Mouse (Mus musculus) forebrain, embryonic 16.5 days (tissue): ENCODE results near the gene Ghr. TPM values are rescaled to one million over a fixed set of nuclear protein-coding genes. Genes with fewer than 3 reads are reported as not detected.

Experiments used
- ATAC-seq: fragments of 200-750 bp; cut with Nextera tagmentation; 2 replicates; pipeline ENCODE4 v1.8.0; 2017; ENCODE audit warnings: mild to moderate bottlenecking, moderate library complexity
- H3K27ac ChIP-seq: fragments of 300-500 bp; sonication (generic); 2 replicates; pipeline ENCODE4 v1.5.1; 2014; ENCODE audit warnings: low read length, control low read depth
- H3K27me3 ChIP-seq: fragments of 300-500 bp; sonication (generic); replicated peaks from 2 replicates; pipeline ENCODE4 v1.6.1; 2014; ENCODE audit warnings: low read length; ENCODE audit not compliant: control insufficient read depth, insufficient read depth
- H3K36me3 ChIP-seq: fragments of 300-500 bp; sonication (generic); 2 replicates; pipeline ENCODE4 v1.6.1; 2014; ENCODE audit not compliant: control insufficient read depth, insufficient read depth
- H3K4me1 ChIP-seq: fragments of 300-500 bp; sonication (generic); replicated peaks from 2 replicates; pipeline ENCODE4 v1.6.1; 2014; ENCODE audit warnings: low read length; ENCODE audit not compliant: control insufficient read depth, insufficient read depth
- H3K4me2 ChIP-seq: fragments of 300-500 bp; sonication (generic); 2 replicates; pipeline ENCODE4 v1.6.1; 2014; ENCODE audit warnings: mild to moderate bottlenecking, low read length, control low read depth
- H3K4me3 ChIP-seq: fragments of 300-500 bp; sonication (generic); replicated peaks from 2 replicates; pipeline ENCODE4 v1.5.1; 2014; ENCODE audit warnings: mild to moderate bottlenecking, low read length, control low read depth
- H3K9ac ChIP-seq: fragments of 300-500 bp; sonication (generic); replicated peaks from 2 replicates; pipeline ENCODE4 v1.6.1; 2014; ENCODE audit warnings: low read depth, low read length, control low read depth
- H3K9me3 ChIP-seq: fragments of 300-500 bp; sonication (generic); 2 replicates; pipeline ENCODE4 v1.6.1; 2016; ENCODE audit warnings: low read length; ENCODE audit not compliant: control insufficient read depth
- WGBS: fragments of 180-500 bp; shearing (Covaris S2); extraction: QIAGEN DNeasy Blood & Tissue Kit; methylation state at CpG from one replicate; pipeline ENCODE4 v1.1.7; 2014; 5-methylcytosine and 5-hydroxymethylcytosine counted together
- polyA plus RNA-seq: library from polyadenylated mRNA; unstranded; fragments of >200 nt; fragmentation: Nextera tagmentation; extraction: Ambion mirVana; gene quantifications from 2 replicates; pipeline ENCODE4 v1.2.1, GENCODE M21; 2015

The Ghr gene
- polyA plus RNA-seq, 1 experiment from 2014 or later = 5.9 TPM

DNA sequence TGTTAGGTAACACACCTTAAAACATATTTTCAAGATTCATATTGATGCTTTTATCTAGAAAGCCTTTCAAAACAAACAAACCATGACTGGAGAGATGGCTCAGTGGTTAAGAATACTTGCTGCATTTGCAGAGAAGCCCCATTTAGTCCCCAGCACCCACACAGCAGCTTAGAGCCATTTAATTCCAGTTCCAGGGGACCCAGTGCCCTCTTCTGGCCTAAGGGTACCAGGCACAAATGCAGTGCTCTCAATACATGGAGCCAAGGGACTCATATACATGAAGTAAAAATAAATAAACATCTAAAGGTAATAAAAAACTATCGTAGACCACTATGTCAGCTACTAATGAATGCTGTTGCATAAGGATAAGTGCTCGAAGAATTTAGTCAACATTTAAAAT, 305.9 kb downstream of the Ghr start:
- H3K4me2 ChIP-seq = no peak overlapping the region
- no peaks in the 10 kb centered on the region for H3K36me3 ChIP-seq
- H3K9me3 ChIP-seq = no peaks in the 10 kb centered on the region
- H3K9ac ChIP-seq = no peak overlapping the region
- no peaks in the 10 kb centered on the region for H3K27me3 ChIP-seq
- H3K27ac ChIP-seq = no peak overlapping the region
- WGBS = 89% methylated on average over 2 of the region's 2 CpGs
- H3K4me3 ChIP-seq = no peak overlapping the region
- no peak for ATAC-seq
- no peaks in the 10 kb centered on the region for H3K4me1 ChIP-seq

DNA sequence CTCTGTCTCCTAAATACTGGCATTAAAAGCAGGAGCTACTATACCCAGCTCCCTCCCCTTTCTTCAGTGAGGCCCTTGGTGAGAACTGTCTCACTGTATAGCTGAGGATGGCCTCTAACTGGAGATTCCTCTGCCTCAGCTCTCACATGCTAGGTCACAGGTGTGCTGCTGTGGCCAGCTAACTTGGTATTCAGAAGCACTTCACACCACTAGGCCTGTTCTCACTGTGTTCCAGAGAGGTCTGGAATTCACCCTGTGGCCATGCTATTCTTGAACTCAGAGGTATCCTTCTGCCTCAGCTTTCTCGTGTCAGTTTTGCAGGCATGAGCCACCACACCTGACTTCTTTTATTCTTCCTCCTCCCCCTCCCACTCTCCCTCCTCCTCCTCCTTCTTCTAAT, 310.1 kb downstream of the Ghr start:
- no peak overlapping the region for H3K9ac ChIP-seq
- no peaks in the 10 kb centered on the region for H3K36me3 ChIP-seq
- no peaks in the 10 kb centered on the region for H3K27me3 ChIP-seq
- H3K4me1 ChIP-seq = peaks cover 4% of the 10 kb centered on the region; the same call in 1 of the 2 replicates
- 78% methylated on average over 1 of the region's 1 CpGs for WGBS
- no peaks in the 10 kb centered on the region for H3K9me3 ChIP-seq
- H3K4me2 ChIP-seq = no peak overlapping the region
- no peak overlapping the region for H3K4me3 ChIP-seq
- no peak overlapping the region for H3K27ac ChIP-seq
- ATAC-seq = no peak

DNA sequence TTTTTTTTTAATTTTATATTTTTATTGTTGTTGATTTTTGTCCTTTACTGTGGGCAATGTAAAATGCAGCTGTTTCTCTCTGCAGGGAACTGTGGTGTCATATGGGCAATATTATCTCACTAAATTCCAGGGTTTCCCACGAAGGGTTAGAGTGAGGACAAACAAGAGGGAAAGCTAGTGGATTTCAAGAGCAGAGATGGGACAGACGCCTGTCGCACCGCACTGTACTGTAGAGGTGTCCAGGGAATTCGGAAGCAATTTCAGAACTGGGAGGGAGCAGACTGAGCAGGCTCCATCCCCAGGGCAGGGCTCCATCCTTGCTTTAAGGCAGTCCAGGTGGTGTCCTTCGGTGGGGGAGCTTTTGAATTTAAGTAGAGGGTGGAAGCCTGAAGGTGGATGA, 312.1 kb downstream of the Ghr start:
- Histone ChIP-seq H3K4me2 (no peak overlapping the region), H3K27me3 (no peaks in the 10 kb centered on the region), H3K9me3 (no peaks in the 10 kb centered on the region), H3K4me1 (peaks cover 4% of the 10 kb centered on the region; the same call in 1 of the 2 replicates), H3K4me3 (peak overlapping the region; percentile 21), H3K9ac (no peak overlapping the region), H3K27ac (no peak overlapping the region), H3K36me3 (no peaks in the 10 kb centered on the region)
- 57% methylated on average over 6 of the region's 6 CpGs for WGBS
- ATAC-seq = no peak

DNA sequence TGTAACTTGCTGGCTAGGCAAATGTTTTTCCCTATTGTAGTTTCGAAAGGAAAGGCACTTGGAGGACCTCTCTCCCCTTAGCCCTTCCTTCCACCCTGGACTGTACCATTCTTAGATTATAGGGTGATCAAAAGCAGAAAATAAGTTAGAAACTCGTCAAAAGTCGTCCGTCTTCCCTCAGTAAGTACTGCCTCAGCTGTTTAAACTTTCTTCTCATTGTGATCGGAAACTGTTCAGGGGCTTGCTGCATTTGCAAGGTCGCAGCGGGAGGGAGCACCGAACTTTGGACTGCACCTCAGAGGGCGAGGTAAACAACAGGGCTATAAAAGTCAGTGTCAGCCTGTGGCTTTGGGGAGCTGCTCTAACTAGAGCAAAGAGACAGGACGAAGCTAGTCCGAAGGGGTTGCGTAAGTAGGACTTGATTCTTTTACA, 312.6 kb downstream of the Ghr start:
- Histone ChIP-seq H3K27ac (no peak overlapping the region), H3K4me2 (peak overlapping the region; percentile 35), H3K9ac (no peak overlapping the region), H3K27me3 (no peaks in the 10 kb centered on the region), H3K4me3 (peak overlapping the region; percentile 9; the same call in 1 of the 2 replicates), H3K36me3 (no peaks in the 10 kb centered on the region), H3K9me3 (no peaks in the 10 kb centered on the region), H3K4me1 (peaks cover 4% of the 10 kb centered on the region; the same call in 1 of the 2 replicates)
- peak; percentile 52; the same call in 1 of the 2 replicates for ATAC-seq
- 7% methylated on average over 12 of the region's 12 CpGs for WGBS

DNA sequence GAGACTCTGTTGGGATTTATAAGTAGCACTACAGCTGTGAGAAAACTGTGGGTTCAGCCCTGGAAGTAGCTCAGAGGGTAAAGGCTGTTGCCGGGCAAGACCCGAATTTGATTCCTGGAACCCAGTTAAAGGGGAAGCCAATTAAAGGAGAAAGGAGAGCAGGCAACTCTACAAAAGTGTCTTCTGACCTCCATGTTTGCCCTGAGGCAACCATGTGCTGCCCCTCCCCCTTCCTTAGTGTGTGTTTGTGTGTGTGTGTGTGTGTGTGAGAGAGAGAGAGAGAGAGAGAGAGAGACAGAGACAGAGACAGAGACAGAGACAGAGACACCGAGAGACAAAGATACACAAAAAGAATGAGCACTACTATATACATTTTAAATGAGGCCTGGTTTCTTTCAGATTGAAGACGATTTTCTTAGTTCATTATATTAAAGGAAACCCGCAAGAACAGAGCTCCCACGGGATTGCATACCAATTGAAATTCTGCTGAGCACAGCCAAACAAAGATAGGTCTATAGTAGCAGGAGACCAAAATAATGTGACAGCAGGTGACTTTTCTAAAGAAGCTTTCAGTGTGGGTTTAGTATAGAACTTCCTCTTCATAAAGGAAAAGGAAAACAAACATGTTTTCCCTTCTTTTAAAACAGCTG, 313.2 kb downstream of the Ghr start:
- Histone ChIP-seq H3K4me2 (peak overlapping the region; percentile 35; the same call in 1 of the 2 replicates), H3K9ac (no peak overlapping the region), H3K36me3 (no peaks in the 10 kb centered on the region), H3K4me3 (no peak overlapping the region), H3K27ac (no peak overlapping the region), H3K9me3 (no peaks in the 10 kb centered on the region), H3K27me3 (no peaks in the 10 kb centered on the region), H3K4me1 (peaks cover 4% of the 10 kb centered on the region; the same call in 1 of the 2 replicates)
- 7% methylated on average over 6 of the region's 6 CpGs for WGBS
- ATAC-seq = peak; percentile 10; the same call in 1 of the 2 replicates

DNA sequence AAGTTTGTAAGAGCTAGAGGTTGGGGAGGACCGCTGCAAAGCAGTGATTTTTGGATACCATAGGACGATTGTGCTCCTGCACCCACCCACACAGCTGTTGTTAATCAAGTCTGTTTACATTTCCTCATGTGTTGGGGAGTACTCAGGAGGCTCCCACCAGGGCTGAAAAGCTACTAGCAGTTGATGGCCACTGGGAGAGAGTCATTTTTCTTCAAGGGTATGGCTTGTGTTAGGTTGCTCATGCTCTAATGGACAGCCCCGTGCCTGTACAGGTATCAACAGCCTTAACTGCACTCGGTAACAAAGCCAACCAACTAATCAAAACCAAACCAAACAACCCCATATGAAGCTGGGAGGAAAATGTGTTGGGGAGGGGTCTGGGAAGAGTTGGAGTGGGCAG, 313.8 kb downstream of the Ghr start:
- Histone ChIP-seq H3K27me3 (no peaks in the 10 kb centered on the region), H3K36me3 (no peaks in the 10 kb centered on the region), H3K4me1 (peaks cover 4% of the 10 kb centered on the region; the same call in 1 of the 2 replicates), H3K27ac (no peak overlapping the region), H3K9me3 (no peaks in the 10 kb centered on the region), H3K4me2 (no peak overlapping the region), H3K4me3 (no peak overlapping the region), H3K9ac (no peak overlapping the region)
- ATAC-seq = no peak
- 90% methylated on average over 4 of the region's 4 CpGs for WGBS

DNA sequence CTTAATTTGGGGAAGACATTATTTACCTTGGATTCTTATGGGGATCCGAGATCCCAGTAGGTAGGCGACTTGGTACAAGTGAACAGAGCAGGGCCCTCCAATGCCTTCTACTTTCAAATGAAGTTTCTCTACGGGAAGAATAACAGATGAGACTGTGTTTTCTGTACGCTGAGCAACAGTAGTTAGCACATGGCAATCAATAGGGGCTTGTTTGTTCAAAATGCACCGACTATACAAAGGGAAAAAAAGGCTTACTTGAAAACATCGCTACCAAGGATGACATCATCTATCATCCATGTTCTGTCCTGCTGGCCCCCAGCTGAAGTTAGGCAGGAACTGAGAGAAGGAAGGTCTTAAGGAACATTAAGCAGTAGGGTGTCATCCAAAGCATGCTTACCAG, 315.0 kb downstream of the Ghr start, which contains the start of gene Selenop:
Gene Selenop, plus strand, starts transcription at position 301 of the 400 bp plus-strand sequence.
- Histone ChIP-seq H3K36me3 (no peaks in the 10 kb centered on the region), H3K4me2 (no peak within 1 kb of the TSS), H3K4me3 (no peak within 1 kb of the TSS), H3K9me3 (no peaks in the 10 kb centered on the region), H3K27ac (no peak within 1 kb of the TSS), H3K4me1 (peaks cover 4% of the 10 kb centered on the region; the same call in 1 of the 2 replicates), H3K27me3 (no peaks in the 10 kb centered on the region), H3K9ac (no peak within 1 kb of the TSS)
- WGBS = 62% methylated on average over 6 of the region's 6 CpGs
- no peak for ATAC-seq
